Comparison of ENCODE assay signal across 8 mouse cellular contexts in genomic region chr1:193035371-193036238, GRCm38 (mm10). TPM values are rescaled to one million over a fixed set of nuclear protein-coding genes. Genes with fewer than 3 reads are reported as not detected.
DNase-seq lines count a peak whose midpoint lies in the region; ATAC-seq and TF ChIP-seq lines count a peak whose summit lies in the region.

Gene Syt14 (minus strand): TSS chr1:193035775.

- peak within 1 kb of the TSS; percentile 85 for H3K4me2 ChIP-seq in forebrain, postnatal 0 days (ENCODE audit: low read depth)
- H3K4me2 ChIP-seq in hindbrain, embryonic 14.5 days (replicated peaks), result peak within 1 kb of the TSS; percentile 93

- peak within 1 kb of the TSS; percentile 73 for H3K4me3 ChIP-seq in forebrain, postnatal 0 days (ENCODE audit: low read depth, low read length)
- peak within 1 kb of the TSS; percentile 80 for H3K4me3 ChIP-seq in hindbrain, embryonic 14.5 days (replicated peaks; ENCODE audit: low read length)
- peak within 1 kb of the TSS; percentile 86 for H3K4me3 ChIP-seq in megakaryocyte, embryonic 14.5 days (replicated peaks)

- peak within 1 kb of the TSS; percentile 71 for H3K9ac ChIP-seq in forebrain, postnatal 0 days
- peak within 1 kb of the TSS; percentile 67 for H3K9ac ChIP-seq in hindbrain, embryonic 14.5 days

- ATAC-seq in forebrain, postnatal 0 days, result peak; percentile 94
- peak; percentile 94 for ATAC-seq in hindbrain, embryonic 14.5 days (ENCODE audit: low FRiP score)

- H3K27ac ChIP-seq in forebrain, postnatal 0 days (ENCODE audit: low read depth, low read length), result peak within 1 kb of the TSS; percentile 69
- H3K27ac ChIP-seq in hindbrain, embryonic 14.5 days, result peak within 1 kb of the TSS; percentile 66

- DNase-seq in ZHBTc4 (ENCODE audit: low read depth, low spot score), result peak; percentile 98
- DNase-seq in cerebellum, adult 8-10 months, result peak; percentile 65
- peak; percentile 86 for DNase-seq in forebrain, postnatal 0 days
- DNase-seq in hindbrain, embryonic 14.5 days (ENCODE audit: low spot score), result peak; percentile 78
- peak; percentile 48 to 49 for DNase-seq in left cerebral cortex, adult 8-10 months (ENCODE audit: low spot score in 2 of 2)
- peak; percentile 63 for DNase-seq in right cerebral cortex, postnatal 25 days
- DNase-seq in yolk sac, embryonic 10.5 days (ENCODE audit: low spot score), result peak; percentile 98

- H3K4me1 ChIP-seq in forebrain, postnatal 0 days (ENCODE audit: insufficient read depth), result 0 out of 2 replicates have a peak, but pooled peaks cover 9% of the 10 kb centered on the region
- H3K4me1 ChIP-seq in hindbrain, embryonic 14.5 days (replicated peaks; ENCODE audit: control insufficient read depth, insufficient read depth, low read length), result peaks cover 8% of the 10 kb centered on the region
- H3K4me1 ChIP-seq in megakaryocyte, embryonic 14.5 days, result peaks cover 12% of the 10 kb centered on the region

- H3K9me3 ChIP-seq in forebrain, postnatal 0 days (ENCODE audit: low read length), result no peaks in the 10 kb centered on the region
- H3K9me3 ChIP-seq in hindbrain, embryonic 14.5 days (ENCODE audit: control insufficient read depth, low read length), result no peaks in the 10 kb centered on the region
- peaks cover 7% of the 10 kb centered on the region for H3K9me3 ChIP-seq in megakaryocyte, embryonic 14.5 days

- no peaks in the 10 kb centered on the region for H3K36me3 ChIP-seq in forebrain, postnatal 0 days (ENCODE audit: insufficient read depth)
- H3K36me3 ChIP-seq in hindbrain, embryonic 14.5 days (replicated peaks; ENCODE audit: control insufficient read depth, insufficient read depth), result no peaks in the 10 kb centered on the region
- no peaks in the 10 kb centered on the region for H3K36me3 ChIP-seq in megakaryocyte, embryonic 14.5 days (replicated peaks; ENCODE audit: low read length)

- 3% methylated on average over 57 of the region's 67 CpGs for WGBS in forebrain, postnatal 0 days
- WGBS in hindbrain, embryonic 14.5 days, result under 1% methylated on average over 63 of the region's 67 CpGs

- H3K27me3 ChIP-seq in forebrain, postnatal 0 days (ENCODE audit: insufficient read depth, low read length), result no peaks in the 10 kb centered on the region
- H3K27me3 ChIP-seq in hindbrain, embryonic 14.5 days (ENCODE audit: control insufficient read depth, insufficient read depth, low read length), result no peaks in the 10 kb centered on the region
- H3K27me3 ChIP-seq in megakaryocyte, embryonic 14.5 days (replicated peaks), result peaks cover 22% of the 10 kb centered on the region

- no peak for TF ChIP-seq CTCF in forebrain, postnatal 0 days (IDR thresholded peaks at IDR 0.05; ENCODE audit: low read depth)

RNA-seq across cellular contexts. Expression of gene Syt14, which starts in this region (rescaled TPM):
- total RNA-seq in forebrain, postnatal 0 days (2014; rRNA removed), result 11.8 and 16.7 TPM in 2 replicates
- 2.6 and 4.6 TPM in 2 replicates for polyA plus RNA-seq in forebrain, postnatal 0 days (2015; fragmentation: Nextera tagmentation; extraction: Ambion mirVana)
- 9.1 and 10.5 TPM in 2 replicates for polyA plus RNA-seq in hindbrain, embryonic 14.5 days (2014; fragmentation: Nextera tagmentation; extraction: Ambion mirVana)
- 10 to 100 TPM; 23.4 to 27.9 (median 25.8) TPM for total RNA-seq in left cerebral cortex, adult 8-10 months (2022)
- 0.21 TPM in 1 of 2 replicates, not detected in the other for polyA plus RNA-seq in megakaryocyte, embryonic 14.5 days (2012; ENCODE audit: insufficient read depth, low replicate concordance)

Comparison
In these comparisons a context has a peak if more than half of its experiments do, and no peak if none do; other contexts are left out.
1. Peak in every context shown above with its lines: DNase-seq, ATAC-seq, H3K4me3 ChIP-seq and H3K27ac ChIP-seq.